Mouse (Mus musculus) ES-CJ7 (cell line): Measurements from ENCODE around the gene Rbm7.
"Not testable (repeated sequence)": the region's sequence is repeated elsewhere in the genome, so short reads cannot be mapped to it uniquely, and the experiment has no call there.

ENCODE experiments used
- DNase-seq: peaks from one replicate; pipeline ENCODE4 v3.0.0; 2011; ENCODE audit warnings: low read depth, low spot score

Rbm7 gene

DNA sequence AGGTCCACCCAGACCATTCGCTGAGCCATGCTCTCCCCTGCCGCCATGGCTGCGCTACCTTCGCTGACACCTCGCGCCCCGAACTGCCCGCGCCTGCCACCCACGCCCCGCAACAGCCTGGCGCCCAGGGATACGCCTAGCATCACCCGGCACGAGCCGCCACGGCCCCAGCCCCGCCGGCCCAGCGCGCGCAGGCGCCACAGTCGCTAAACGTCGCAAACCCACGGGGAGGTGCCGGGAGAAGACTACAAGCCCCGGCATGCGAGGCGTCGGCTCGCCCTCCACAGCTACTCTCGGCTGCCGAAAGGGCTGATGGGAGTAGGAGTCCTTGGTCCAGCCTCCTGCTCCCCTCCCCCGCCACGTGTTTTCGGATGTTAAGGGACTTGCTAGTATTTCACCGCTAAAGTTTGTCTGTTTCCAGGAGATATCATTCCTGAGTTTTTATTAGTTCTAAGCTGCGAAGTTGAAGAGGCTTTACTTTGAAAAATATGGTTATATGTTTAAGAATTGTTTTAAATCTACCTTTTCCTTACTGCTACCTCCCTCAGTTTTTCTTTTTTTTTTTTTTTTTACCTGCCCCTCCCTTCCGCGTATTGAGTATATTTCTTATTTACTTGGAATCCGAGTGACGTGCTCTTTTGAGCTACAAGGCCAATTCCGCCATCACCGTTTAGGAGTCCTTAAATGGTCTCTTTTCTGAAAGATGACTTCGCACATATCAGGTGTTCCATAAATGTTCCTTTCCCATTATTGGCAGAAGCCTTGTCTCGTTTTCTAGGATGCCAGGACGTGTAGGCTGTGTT, 14.5 kb downstream of the Rbm7 start, which contains the start of gene Rexo2:
Gene Rexo2, minus strand, starts transcription at position 213 of the 803 bp plus-strand sequence.
- DNase-seq, result peak; percentile 94

DNA sequence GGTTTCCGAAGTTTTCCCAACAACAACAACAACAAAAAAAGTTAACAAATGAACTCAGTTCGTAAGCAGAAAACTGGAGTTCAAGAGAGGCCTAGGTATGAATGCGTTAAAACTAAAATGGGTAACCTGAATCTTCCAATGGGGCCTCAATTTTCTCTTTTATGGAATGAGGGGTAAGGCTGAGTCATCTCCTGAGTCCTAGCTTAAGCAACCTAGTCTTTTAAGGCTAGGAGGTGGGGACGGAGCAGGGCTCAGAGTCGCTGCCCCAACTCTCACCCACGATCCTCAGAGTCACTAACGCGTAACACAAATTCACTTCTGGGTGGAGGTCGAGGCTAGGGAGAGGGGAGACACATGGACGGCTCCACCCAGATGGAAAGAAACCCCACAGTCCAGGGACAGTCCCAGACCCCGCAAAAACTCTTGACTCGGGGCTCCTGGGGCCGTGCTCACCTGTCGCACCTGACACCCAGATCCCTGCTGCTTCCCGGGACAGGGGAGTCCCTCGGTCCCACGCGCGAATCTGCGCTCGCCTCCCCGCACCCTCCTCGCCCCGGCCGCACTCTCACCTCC, 15.2 kb downstream of the Rbm7 start:
- DNase-seq, result no peak

DNA sequence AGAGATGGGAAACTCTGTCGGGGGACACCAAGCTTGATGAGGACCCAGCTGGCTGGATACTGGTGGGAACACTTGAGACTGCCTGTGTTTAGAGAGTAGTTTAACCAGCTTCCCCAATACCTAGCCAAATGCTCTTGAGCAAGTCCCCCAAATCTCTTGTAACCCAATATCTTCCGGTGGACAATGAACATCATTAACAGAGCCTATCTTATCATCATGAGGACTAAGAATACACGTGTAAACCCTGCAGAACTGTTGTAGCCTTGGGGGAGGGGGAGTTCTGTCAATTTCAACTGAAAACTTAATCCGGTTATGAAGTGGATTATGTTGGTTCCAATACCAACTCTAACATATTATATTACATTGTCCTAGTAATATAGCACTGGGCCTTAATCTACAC, 16.3 kb downstream of the Rbm7 start:
- DNase-seq, result no peak

DNA sequence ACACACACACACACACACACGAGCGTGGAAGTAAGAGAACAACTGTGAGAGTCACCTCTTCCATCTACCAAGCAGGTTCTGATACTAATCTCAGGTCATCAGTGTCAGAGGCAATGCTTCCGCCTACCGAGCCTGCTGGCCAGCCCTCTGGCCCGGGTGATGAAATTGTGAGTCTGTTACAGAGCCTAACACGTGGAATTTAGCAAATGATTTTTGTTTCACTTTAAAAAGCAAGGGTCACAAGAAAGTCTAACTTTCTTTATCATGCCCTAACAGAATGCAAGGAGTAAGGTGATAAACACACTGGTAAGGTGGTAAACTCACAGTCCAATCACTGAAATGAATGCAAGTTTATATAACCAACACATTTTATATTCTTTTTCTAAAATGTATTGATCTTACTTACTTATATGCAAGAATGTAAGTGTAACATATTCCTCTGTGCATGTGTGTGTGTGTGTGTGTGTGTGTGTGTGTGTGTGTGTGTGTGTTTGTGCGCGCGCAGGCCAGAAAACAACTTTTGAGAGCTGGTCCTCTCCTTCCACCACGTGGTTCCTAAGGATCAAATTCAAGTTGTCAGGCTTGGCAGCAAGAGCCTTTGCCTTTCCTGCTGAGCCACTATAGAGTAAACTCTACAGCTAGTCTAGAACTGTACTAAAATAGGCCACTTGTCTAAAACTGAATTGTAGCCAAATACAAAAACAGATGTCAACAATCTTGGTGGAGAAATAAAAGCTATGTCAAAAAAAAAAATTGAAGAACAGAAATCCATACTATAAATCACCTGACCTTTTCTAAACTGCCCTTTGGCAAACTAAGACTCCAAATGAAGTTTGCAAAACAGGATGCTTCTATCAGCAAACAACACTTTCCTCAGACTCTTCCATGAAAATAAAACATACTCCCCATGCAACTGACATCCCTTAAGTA, 18.6 kb downstream of the Rbm7 start:
- DNase-seq, result no peak

DNA sequence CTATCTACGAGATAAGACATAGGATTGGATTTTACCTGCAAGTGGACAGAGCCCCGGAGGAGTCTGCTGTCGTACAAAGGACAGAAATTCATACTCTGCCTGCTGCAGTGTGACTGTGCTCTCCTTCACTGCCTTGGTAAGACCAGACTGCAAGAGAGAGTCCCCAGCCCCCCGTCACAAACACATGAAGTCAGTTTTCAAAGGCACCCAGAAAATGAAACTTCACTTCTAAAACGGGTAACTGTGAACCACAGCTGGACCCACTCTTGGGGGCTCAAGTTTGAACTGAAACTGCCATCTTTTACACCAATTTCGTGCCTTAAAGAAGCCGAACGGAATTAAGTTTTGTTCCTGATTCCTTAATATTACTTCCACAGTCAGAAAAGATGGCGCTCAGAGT, 20.7 kb downstream of the Rbm7 start:
- no peak for DNase-seq

DNA sequence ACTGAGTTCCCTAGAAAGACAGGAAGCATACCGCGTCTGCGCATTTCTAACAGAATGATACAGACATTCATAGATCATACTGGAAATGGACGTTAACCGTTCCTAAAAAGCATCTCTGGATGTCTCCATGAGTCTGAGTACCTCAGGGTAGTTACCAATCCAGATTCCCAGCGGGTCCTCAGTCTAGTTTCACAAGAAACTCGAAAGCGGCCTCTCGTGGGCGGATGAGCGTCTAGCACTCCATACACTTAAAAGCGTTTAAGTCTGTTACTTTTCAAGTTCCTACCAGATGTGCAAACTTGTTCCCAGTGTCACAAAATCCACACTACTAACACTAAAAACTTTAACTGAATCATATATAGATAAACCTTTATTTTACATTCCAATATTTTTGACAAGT, 22.0 kb downstream of the Rbm7 start:
- no peak for DNase-seq

DNA sequence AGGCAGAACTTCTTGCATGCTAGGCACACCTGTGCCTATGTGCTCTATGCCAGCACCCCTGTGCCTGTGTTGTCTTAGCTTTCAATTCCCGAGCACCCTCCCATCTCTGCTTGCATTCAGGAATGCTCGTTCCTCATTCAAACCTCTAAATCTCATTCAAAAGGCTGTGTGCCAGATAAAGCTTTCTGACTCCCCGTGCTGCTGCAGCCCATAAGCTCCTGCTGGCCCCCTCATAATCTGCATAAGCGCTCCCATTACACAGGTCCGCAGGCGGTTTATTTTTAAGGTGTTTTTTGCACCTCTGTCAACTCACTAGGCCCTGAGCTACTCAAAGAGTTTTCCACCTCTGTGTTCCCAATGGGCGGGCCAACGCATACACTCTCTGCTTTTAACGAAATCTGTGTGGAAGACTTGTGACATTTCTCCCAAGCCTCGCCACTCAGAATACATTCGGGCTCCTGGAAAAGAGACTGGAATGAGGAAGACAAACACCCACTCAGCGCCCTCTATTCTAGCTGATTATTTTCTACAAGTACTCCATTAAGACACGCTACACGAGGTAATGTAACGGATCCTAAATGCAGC, 22.6 kb downstream of the Rbm7 start:
- no peak for DNase-seq

DNA sequence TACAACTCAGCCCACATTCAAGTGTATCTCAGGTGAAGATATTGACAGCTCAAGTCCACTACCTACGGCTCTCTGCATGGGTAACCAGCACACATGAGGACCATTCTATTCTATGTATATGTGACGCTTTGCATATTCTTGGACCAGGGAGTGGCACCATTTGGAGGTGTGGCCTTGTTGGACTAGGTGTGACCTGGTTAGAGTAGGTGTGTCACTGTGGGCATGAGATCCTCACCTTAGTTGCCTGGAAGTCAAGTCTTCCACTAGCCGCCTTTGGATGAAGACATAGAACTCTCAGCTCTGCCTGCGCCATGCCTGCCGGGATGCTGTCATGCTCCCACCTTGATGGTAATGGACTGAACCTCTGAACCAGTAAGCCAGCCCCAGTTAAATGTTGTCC, 27.6 kb downstream of the Rbm7 start:
- not testable (repeated sequence) for DNase-seq

DNA sequence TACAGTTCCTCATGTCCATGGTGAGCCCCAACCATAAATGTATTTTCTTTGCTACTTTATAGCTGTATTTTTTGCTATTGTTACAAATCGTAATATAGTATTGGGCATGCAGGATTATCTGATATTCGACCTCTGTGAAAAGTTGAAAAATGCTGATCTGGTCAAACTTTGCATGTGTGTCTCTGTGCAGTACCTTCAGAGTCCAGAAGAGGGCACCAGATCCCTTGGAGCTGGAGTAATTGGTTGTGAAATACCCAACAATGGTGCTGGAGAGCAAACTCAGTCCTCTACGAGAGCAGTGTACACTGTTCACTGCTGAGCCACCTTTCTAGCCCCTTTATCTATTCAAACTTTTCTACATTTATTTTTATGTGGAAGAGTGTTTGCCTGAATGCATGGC, 28.3 kb downstream of the Rbm7 start:
- peak; percentile 73 for DNase-seq

DNA sequence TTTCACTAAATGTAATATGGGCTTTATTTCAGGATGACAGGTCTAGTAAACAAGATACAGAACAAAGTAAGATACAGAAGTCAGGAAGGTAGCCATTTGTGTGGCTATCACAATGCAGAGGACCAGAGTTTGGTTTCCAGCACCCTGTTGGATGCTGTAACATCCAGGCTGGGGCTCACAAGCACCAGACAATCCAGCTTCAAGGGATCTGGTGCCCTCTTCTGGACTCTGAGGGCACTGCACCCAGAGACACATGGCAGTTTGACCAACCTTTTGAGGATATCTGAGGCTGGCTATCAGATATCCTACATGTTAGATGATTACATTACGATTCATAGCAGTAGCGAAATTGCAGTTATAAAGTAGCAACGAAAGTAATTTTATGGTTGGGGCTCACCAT, 29.4 kb downstream of the Rbm7 start:
- DNase-seq, result peak; percentile 62

DNA sequence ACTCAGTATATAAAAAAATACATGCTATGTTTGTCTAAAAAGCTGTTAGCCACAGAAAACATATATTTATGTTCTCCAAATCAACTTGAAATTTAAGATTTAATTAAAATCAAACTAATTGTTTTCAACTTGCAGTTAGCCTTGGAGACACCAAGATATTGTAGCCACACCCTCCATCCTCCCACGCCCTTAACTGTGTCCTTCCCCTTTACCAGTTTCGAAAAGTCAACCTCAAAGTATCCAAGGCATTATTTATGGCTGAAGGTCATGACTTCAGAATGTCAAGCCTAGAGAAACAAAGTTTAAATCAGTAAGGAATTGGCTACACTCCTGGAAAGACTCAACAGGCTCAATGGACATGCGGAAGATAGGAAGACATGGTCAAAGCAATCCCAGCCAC, 33.6 kb downstream of the Rbm7 start:
- DNase-seq, result no peak

DNA sequence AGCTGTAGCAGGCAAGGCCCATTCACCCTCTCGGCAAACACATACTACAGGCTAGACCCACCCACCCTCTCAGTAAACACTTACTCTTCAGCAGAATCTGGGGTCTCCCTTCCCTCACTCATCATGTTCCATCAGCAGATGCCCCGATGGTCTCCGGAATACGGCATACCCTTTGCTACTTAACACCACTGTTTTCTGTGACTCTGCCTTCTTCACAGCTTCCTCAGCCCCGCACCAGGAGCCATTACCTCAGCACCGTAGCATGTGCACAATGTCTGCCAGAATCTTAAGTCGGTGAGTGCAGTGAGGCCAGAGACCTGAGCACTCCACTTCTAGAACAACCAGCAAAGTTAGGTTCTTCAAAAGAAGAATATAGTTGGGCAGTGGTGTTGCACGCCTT, 34.4 kb downstream of the Rbm7 start:
- DNase-seq, result no peak

DNA sequence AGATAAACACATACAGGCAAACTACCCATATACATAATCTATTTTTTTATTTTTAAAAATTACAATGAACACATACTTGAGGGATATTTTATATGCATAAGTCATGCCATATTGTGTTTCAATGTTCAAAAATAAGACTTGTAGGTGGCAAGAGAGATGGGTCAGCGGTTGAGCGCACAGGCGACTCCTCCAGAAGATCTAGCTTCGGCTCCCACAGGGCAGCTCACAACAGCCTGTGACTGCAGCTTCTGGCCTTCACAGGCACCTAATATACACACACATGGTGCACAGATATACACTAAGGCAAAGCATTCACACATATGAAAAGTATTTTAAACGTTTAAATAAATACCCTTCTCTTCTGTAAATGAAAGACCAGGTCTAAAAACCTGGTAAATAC, 35.7 kb downstream of the Rbm7 start:
- DNase-seq, result no peak

DNA sequence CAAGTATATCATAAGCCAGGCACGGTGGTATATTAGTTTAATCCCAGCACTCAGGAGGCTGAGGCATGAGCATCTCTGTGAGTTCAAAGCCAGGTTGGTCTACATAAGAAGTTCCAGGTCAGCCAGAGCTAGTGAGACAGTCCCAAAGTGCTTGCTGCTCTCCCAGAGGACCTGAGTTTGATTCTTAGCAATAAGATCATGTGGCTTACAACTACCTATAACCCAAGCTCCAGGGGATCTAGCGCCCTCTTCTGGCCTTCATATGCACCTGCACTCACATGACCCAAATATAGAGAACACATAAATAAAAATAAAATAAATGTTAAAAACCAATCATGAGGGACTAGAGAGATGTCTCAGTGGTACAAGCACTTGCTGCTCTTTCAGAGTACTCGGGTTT, 36.2 kb downstream of the Rbm7 start:
- DNase-seq, result peak; percentile 44

DNA sequence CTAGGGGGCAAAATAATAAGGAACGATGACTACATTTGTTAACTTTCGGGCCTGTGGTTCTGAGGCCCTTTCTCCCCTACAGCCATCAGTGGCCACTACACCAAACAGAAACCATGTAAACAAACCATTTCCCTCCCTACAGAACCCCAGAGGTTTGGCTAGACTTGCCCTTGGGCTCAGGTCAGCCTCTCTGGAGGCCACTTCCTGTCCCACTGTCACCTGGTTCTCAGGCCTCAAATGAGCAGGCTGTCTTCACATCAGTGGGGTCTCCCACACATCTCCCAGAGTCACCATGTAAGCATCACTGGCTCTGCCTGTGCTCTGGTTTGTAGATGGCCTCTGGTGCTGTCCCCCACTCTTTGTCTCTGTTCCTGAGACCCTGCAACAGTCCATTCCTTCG, 39.1 kb downstream of the Rbm7 start:
- no peak for DNase-seq

DNA sequence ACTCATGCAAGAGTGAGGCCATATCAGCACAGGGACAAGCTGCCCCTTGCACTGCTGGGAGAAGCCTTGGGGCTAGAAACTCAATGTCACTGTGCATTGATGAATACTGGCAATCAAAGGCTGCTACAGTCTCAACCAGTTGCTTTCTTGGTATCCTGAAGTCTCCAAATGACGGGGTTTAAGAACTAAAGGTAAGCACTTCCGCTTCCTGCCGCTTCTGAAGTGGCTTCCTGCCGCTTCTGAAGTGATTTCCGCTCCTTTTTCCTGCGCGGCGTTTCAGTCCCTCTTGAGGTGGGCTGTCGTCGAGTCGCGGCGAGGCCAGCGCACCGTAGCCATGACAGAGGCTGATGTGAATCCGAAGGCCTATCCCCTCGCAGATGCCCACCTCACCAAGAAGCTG, 45.0 kb downstream of the Rbm7 start:
- no peak for DNase-seq

DNA sequence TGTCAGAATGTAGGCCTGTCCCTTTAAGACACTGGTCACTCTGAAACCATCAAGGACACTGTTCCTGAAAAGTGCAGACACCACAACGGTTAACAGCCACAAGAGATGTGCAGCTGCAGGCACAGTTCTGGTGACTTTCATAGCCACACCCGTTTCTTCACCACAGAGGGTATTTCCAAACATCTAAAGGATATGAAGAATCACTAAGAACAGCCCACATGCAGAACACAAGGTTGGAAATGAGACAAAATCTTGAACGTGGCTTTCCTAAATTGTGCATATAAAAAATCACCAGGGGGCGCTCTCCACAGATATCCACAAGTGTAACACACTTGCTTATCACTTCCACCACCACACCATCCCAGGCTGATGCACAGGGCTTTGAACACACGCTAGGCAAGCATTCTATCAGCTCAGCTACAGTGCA, 47.3 kb downstream of the Rbm7 start:
- peak; percentile 41 for DNase-seq

DNA sequence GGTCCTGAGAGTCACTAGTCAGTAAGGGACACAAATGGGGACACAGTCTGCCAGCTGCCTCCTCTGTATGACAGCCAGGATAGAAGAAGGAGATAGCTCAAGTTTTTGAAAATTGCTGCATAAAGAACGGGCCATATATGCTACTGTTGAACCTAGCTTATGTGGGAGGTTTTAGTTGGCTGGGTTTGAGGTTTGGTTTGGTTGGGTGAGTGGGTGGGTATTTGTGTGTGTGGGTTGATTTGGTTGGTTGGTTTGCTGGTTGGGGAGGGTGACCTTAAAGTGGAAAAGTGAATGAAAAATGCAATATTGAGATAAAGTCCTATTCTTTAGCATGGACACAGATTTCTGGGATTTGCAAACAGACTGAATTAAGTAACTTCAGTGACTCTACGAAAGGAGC, 50.3 kb downstream of the Rbm7 start:
- DNase-seq, result no peak

DNA sequence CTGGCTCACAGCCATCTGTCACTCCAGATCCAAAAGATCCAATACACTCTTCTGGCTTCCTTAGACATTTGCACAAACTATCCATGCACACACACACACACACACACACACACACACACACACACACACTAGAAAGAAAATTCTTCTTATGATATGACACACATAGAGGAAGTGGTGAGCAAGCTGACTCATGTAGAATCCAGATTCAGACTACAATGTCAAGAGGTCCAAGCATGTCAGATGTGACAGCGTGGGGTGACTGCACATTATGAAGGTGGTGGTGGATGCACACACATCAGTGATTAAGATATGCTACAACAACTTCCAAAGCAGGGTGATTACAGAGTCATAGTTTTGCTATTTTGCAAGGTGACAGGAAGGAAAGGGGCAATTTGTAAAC, 51.2 kb downstream of the Rbm7 start:
- DNase-seq, result no peak
